Mouse (Mus musculus) liver, adult 2 months (tissue): Measurements from ENCODE around the gene Arsg. TPM values are rescaled to one million over a fixed set of nuclear protein-coding genes. Genes with fewer than 3 reads are reported as not detected.

Source experiments
- DNase-seq: peaks from one replicate; pipeline ENCODE4 v3.0.0-alpha.2; 2011; ENCODE audit warnings: low read depth, low spot score; ENCODE audit errors: extremely low read depth
- H3K27ac ChIP-seq: fragments of 200-500 bp; replicated peaks from 2 replicates; pipeline ENCODE4 v1.5.1; 2012; ENCODE audit warnings: low read depth, mild to moderate bottlenecking, control low read depth, inconsistent platforms, low read length; ENCODE audit not compliant: insufficient read depth
- H3K27me3 ChIP-seq: fragments of 200-500 bp; 2 replicates; pipeline ENCODE4 v1.6.1; 2012; ENCODE audit warnings: mild to moderate bottlenecking, moderate library complexity, low read length, inconsistent platforms; ENCODE audit not compliant: control insufficient read depth, insufficient read depth
- H3K36me3 ChIP-seq: fragments of 200-500 bp; 2 replicates; pipeline ENCODE4 v1.6.1; 2012; ENCODE audit warnings: low read length, inconsistent platforms; ENCODE audit not compliant: control insufficient read depth, insufficient read depth
- H3K4me1 ChIP-seq: fragments of 200-500 bp; 2 replicates; pipeline ENCODE4 v1.6.1; 2011; ENCODE audit warnings: low read length; ENCODE audit not compliant: control insufficient read depth, insufficient read depth
- H3K4me3 ChIP-seq: fragments of 200-500 bp; 2 replicates; pipeline ENCODE4 v1.5.1; 2011; ENCODE audit warnings: low read depth, mild to moderate bottlenecking, control low read depth, low read length, moderate library complexity; ENCODE audit not compliant: insufficient read depth
- H3K79me2 ChIP-seq: fragments of 200-500 bp; 2 replicates; pipeline ENCODE4 v1.6.1; 2012; ENCODE audit warnings: inconsistent platforms, mild to moderate bottlenecking, low read length, moderate library complexity; ENCODE audit not compliant: control insufficient read depth, insufficient read depth
- H3K9ac ChIP-seq: fragments of 200-500 bp; 2 replicates; pipeline ENCODE4 v1.6.1; 2012; ENCODE audit warnings: low read depth, mild to moderate bottlenecking, control low read depth, inconsistent platforms, low read length
- CTCF ChIP-seq: fragments of 200-500 bp; IDR thresholded peaks from 2 replicates; pipeline ENCODE4 v1.5.1; 2011; ENCODE audit warnings: low read depth, low read length, control low read depth
- POLR2A ChIP-seq: fragments of 200-500 bp; IDR thresholded peaks from 2 replicates; pipeline ENCODE4 v1.6.1; 2011; ENCODE audit warnings: low read length, control low read depth; ENCODE audit not compliant: insufficient read depth; ENCODE audit errors: extremely low read depth
- WGBS: fragments of 180-500 bp; shearing (Covaris S2); methylation state at CpG from one replicate; pipeline ENCODE4 v1.1.7; 2018; 5-methylcytosine and 5-hydroxymethylcytosine counted together
- polyA plus RNA-seq: library from polyadenylated mRNA; depleted of rRNA; stranded (reverse); fragments of >200 nt; gene quantifications from 2 replicates; pipeline ENCODE4 v1.2.3, GENCODE M21; 2012
- total RNA-seq: library from RNA; depleted of rRNA; stranded (reverse); fragments of >200 nt; gene quantifications from 2 replicates; pipeline ENCODE4 v1.2.3, GENCODE M21; 2014

Arsg gene
- total and polyA plus RNA-seq, 2 experiments = 8.1 to 8.5 TPM

- Histone ChIP-seq H3K36me3 (no peaks in the 10 kb centered on the region), H3K9ac (peak overlapping the region; percentile 18; the same call in 1 of the 2 replicates), H3K4me3 (no peak overlapping the region), H3K27ac (peak overlapping the region; percentile 79), H3K27me3 (no peaks in the 10 kb centered on the region), H3K4me1 (peaks cover 22% of the 10 kb centered on the region), H3K79me2 (no peaks in the 10 kb centered on the region)
- WGBS = 13% methylated on average over 24 of the region's 24 CpGs
- peak; percentile 98 for DNase-seq
- TF ChIP-seq CTCF (no peak), POLR2A (no peak)
Measured at GRCm38 (mm10) chr11:109494890-109495770, 22.0 kb downstream of the Arsg start.

- peak; percentile 88 for DNase-seq
- H3K27ac ChIP-seq = peak overlapping the region; percentile 79
- H3K9ac ChIP-seq = no peak overlapping the region
- H3K79me2 ChIP-seq = no peaks in the 10 kb centered on the region
- 4% methylated on average over 14 of the region's 14 CpGs for WGBS
- H3K4me1 ChIP-seq = peaks cover 25% of the 10 kb centered on the region
- TF ChIP-seq POLR2A (no peak), CTCF (no peak)
- H3K4me3 ChIP-seq = no peak overlapping the region
- H3K36me3 ChIP-seq = no peaks in the 10 kb centered on the region
- H3K27me3 ChIP-seq = no peaks in the 10 kb centered on the region
Measured at GRCm38 (mm10) chr11:109495771-109496474, 22.7 kb downstream of the Arsg start.

- Histone ChIP-seq H3K27me3 (no peaks in the 10 kb centered on the region), H3K79me2 (no peaks in the 10 kb centered on the region), H3K27ac (no peak overlapping the region), H3K4me1 (peaks cover 25% of the 10 kb centered on the region), H3K4me3 (no peak overlapping the region), H3K9ac (no peak overlapping the region), H3K36me3 (no peaks in the 10 kb centered on the region)
- WGBS = 60% methylated on average over 7 of the region's 7 CpGs
- no peak for DNase-seq
- no peak for TF ChIP-seq POLR2A
- no peak for TF ChIP-seq CTCF
Measured at GRCm38 (mm10) chr11:109496475-109496993, 23.4 kb downstream of the Arsg start.

DNA sequence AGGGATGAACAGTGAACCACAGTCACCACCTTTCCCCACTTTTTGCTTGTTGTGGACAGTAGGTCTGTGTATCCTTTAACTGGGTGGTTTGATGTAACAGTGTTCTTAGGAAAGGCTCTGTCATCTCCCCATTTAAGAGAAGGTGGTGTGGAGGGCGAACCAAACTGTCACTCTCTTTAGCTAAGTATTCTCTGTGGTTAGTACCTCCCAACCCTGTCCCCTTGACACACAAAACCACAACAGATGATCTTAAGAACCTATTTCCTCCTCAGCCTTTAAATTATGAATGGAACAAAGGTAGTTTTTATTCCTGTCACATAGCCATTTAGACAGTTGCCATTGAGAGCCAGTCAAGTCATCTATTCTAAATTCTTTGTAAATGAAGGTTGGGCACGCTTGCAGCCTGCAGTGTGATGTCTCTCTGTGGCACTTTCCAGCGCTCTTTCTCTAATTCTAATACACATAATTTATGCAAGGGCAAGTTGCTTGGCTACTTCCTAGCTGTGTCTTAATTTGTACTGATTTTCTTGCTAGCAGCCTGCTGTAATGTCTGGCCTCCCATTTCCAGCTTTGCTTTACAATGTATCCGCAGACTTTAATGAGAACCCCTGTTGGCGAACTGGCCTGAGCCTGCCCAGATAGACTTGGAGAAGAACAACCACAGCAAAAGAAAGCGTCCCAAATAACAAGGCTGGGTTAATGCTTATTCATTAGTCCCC, 24.0 kb downstream of the Arsg start:
- no peak overlapping the region for H3K4me3 ChIP-seq
- WGBS = 96% methylated on average over 6 of the region's 6 CpGs
- DNase-seq = no peak
- no peak overlapping the region for H3K9ac ChIP-seq
- no peaks in the 10 kb centered on the region for H3K36me3 ChIP-seq
- H3K79me2 ChIP-seq = no peaks in the 10 kb centered on the region
- no peak overlapping the region for H3K27ac ChIP-seq
- no peak for TF ChIP-seq CTCF
- TF ChIP-seq POLR2A = no peak
- H3K4me1 ChIP-seq = peaks cover 25% of the 10 kb centered on the region
- H3K27me3 ChIP-seq = no peaks in the 10 kb centered on the region

- DNase-seq = no peak
- Histone ChIP-seq H3K36me3 (no peaks in the 10 kb centered on the region), H3K27ac (no peak overlapping the region), H3K27me3 (no peaks in the 10 kb centered on the region), H3K79me2 (no peaks in the 10 kb centered on the region), H3K4me1 (peaks cover 25% of the 10 kb centered on the region), H3K9ac (no peak overlapping the region), H3K4me3 (no peak overlapping the region)
- TF ChIP-seq CTCF = no peak
- no peak for TF ChIP-seq POLR2A
- 84% methylated on average over 9 of the region's 9 CpGs for WGBS
Measured at GRCm38 (mm10) chr11:109497990-109498389, 24.8 kb downstream of the Arsg start.
